Mouse (Mus musculus): ENCODE data around the gene Akain1. TPM values are rescaled to one million over a fixed set of nuclear protein-coding genes. Genes with fewer than 3 reads are reported as not detected.
A peak's percentile ranks its signal among the peaks of the same experiment; 100 is the strongest.

Akain1 gene
- polyA plus RNA-seq, 1 experiment from 2014 or later, result 2.8 TPM

DNA sequence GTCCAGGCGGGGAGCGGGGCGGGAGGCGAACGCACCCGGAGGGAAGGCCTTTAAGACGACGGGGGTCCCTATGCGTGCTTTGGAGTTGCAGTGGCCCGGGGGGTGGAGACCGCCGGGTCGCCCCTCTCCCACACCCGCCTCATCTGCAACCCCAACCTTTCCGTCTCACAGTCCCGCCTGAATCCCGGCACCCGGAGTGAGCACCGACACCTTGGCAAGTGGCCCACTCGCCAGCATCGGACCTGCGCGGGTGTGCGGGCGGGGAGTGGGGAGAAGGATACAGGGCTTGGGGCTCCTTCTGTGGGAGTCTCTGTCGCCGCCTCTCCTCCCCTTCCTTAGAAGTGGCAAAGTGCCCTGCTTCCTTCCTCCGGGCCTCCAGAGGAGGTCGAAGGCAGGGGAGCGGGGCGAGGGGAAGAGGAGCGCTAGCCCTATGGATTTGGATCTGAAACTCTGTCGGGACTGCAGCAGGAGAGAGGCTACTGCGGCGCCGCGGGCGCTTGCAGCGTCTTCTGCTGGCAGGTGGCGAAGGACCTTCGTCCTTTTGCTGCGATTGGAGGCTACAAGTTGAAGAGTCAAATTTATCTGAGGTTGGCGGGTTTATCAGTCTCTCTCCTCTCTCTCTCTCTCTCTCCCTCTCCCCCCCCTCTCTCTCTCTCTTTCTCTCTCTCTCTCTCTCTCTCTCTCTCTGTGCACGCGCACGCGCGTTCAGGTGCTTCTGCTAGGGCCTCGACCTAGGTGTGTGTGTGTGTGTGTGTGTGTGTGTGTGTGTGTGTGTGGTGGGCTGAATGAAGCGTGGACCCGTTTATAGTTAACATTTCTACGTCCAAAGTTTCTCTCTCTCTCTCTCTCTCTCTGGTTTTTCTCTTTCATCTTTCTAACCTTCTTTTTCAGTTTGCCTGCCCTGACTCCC is 700 bp downstream of the Akain1 start:
- ATAC-seq (ENCODE audit: low FRiP score), result peak; percentile 71
- under 1% methylated on average over 52 of the region's 52 CpGs for WGBS
- Histone ChIP-seq H3K36me3 (no peaks in the 10 kb centered on the region), H3K4me3 (replicated peaks) (peak overlapping the region; percentile 62), H3K4me2 (peak overlapping the region; percentile 95), H3K27me3 (replicated peaks) (peaks cover 33% of the 10 kb centered on the region), H3K27ac (replicated peaks) (no peak overlapping the region), H3K9me3 (replicated peaks) (no peaks in the 10 kb centered on the region), H3K9ac (replicated peaks) (peak overlapping the region; percentile 56), H3K4me1 (peaks cover 26% of the 10 kb centered on the region)

DNA sequence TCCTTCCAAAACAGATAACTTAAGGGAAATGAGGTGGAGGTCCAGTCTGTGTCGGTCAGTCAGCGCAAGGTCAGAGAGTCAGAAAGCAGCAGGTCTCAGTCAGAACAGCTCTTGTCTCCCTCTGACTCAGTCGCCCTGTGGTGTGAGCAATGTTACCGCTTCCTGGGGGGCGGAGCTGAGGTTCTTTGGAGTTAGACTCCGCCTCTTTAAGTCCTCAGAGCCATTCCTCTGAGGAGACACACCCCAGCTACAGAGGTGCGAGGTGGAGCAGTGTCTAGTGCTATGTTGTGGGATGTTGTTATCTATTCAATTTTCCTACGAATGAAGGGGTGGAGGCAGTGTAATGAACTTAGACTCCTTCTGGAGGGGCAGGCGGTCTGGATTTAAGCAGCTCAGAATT is 1.9 kb downstream of the Akain1 start:
- peaks cover 23% of the 10 kb centered on the region for H3K4me1 ChIP-seq
- H3K9ac ChIP-seq (replicated peaks), result no peak overlapping the region
- no peaks in the 10 kb centered on the region for H3K36me3 ChIP-seq
- no peak overlapping the region for H3K4me2 ChIP-seq
- no peak overlapping the region for H3K27ac ChIP-seq (replicated peaks)
- peaks cover 33% of the 10 kb centered on the region for H3K27me3 ChIP-seq (replicated peaks)
- ATAC-seq (ENCODE audit: low FRiP score), result no peak
- H3K4me3 ChIP-seq (replicated peaks), result no peak overlapping the region
- no peaks in the 10 kb centered on the region for H3K9me3 ChIP-seq (replicated peaks)
- WGBS, result 15% methylated on average over 9 of the region's 9 CpGs

GRCm38 (mm10) chr17:69448679-69449078 is 9.6 kb downstream of the Akain1 start:
- Histone ChIP-seq H3K4me3 (replicated peaks) (no peak overlapping the region), H3K9ac (replicated peaks) (no peak overlapping the region), H3K36me3 (no peaks in the 10 kb centered on the region), H3K4me1 (no peaks in the 10 kb centered on the region), H3K27me3 (replicated peaks) (no peaks in the 10 kb centered on the region), H3K4me2 (no peak overlapping the region), H3K27ac (replicated peaks) (no peak overlapping the region), H3K9me3 (replicated peaks) (no peaks in the 10 kb centered on the region)
- no peak for ATAC-seq (ENCODE audit: low FRiP score)

GRCm38 (mm10) chr17:69461680-69462079 is 22.6 kb downstream of the Akain1 start:
- Histone ChIP-seq H3K4me1 (no peaks in the 10 kb centered on the region), H3K9ac (replicated peaks) (no peak overlapping the region), H3K9me3 (replicated peaks) (no peaks in the 10 kb centered on the region), H3K27me3 (replicated peaks) (no peaks in the 10 kb centered on the region), H3K4me3 (replicated peaks) (no peak overlapping the region), H3K4me2 (no peak overlapping the region), H3K27ac (replicated peaks) (no peak overlapping the region), H3K36me3 (no peaks in the 10 kb centered on the region)
- no peak for ATAC-seq (ENCODE audit: low FRiP score)
- WGBS, result 94% methylated on average over 7 of the region's 7 CpGs

- Histone ChIP-seq H3K27me3 (replicated peaks) (no peaks in the 10 kb centered on the region), H3K9ac (replicated peaks) (no peak overlapping the region), H3K4me1 (no peaks in the 10 kb centered on the region), H3K4me2 (no peak overlapping the region), H3K36me3 (no peaks in the 10 kb centered on the region), H3K4me3 (replicated peaks) (no peak overlapping the region), H3K9me3 (replicated peaks) (no peaks in the 10 kb centered on the region), H3K27ac (replicated peaks) (no peak overlapping the region)
- ATAC-seq (ENCODE audit: low FRiP score), result no peak
- WGBS, result 61% methylated on average over 3 of the region's 3 CpGs
These were observed 23.9 kb downstream of the Akain1 start for GRCm38 (mm10) chr17:69463037-69463436.

- WGBS, result 51% methylated on average over 10 of the region's 10 CpGs
- no peak for ATAC-seq (ENCODE audit: low FRiP score)
- no peaks in the 10 kb centered on the region for H3K27me3 ChIP-seq (replicated peaks)
- no peak overlapping the region for H3K4me3 ChIP-seq (replicated peaks)
- no peaks in the 10 kb centered on the region for H3K9me3 ChIP-seq (replicated peaks)
- H3K4me1 ChIP-seq, result peaks cover 6% of the 10 kb centered on the region
- H3K4me2 ChIP-seq, result no peak overlapping the region
- H3K9ac ChIP-seq (replicated peaks), result no peak overlapping the region
- H3K27ac ChIP-seq (replicated peaks), result no peak overlapping the region
- H3K36me3 ChIP-seq, result no peaks in the 10 kb centered on the region
These were observed 32.0 kb downstream of the Akain1 start for GRCm38 (mm10) chr17:69471171-69471570.

DNA sequence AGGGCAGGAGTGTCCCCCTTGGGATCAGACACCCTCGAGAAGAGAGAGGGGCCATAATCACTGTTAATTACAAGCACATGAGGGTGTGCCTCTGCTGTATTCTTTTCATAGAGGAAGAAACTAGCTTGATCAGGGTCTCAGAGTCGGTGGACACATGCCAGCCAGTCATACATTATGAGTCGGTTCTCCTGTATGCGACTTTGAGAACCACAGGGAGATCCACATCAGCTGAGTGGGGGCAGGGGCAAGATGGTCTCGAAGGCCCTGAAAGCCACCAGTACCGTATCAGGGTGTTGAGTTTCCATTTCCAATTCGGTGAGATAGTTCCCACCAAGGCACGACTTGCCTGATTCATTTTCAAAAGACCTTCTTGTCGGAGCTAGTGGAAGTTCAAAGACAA is 33.3 kb downstream of the Akain1 start:
- no peaks in the 10 kb centered on the region for H3K36me3 ChIP-seq
- H3K4me3 ChIP-seq (replicated peaks), result no peak overlapping the region
- no peak overlapping the region for H3K4me2 ChIP-seq
- no peak overlapping the region for H3K27ac ChIP-seq (replicated peaks)
- WGBS, result 75% methylated on average over 9 of the region's 9 CpGs
- H3K4me1 ChIP-seq, result peaks cover 10% of the 10 kb centered on the region
- H3K9ac ChIP-seq (replicated peaks), result no peak overlapping the region
- no peaks in the 10 kb centered on the region for H3K27me3 ChIP-seq (replicated peaks)
- no peaks in the 10 kb centered on the region for H3K9me3 ChIP-seq (replicated peaks)
- no peak for ATAC-seq (ENCODE audit: low FRiP score)

DNA sequence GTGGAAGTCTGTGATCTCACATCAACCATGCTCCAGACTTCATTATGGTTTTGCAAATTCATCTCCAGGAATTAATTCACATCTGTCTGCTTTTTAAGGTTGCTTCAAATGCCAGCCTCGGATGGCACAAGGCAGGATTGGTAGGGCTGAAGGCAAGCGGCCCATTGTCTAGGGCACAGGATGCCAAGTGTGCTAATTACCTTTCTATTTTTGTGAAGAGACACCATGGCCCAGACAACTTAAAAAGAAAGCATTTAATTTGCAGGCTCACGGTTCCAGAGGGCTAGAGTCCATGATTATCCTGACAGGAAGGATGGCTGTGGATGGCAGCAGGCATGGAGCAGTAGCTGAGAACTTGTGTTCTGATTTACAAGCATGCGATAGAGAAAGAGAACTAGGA is 35.0 kb downstream of the Akain1 start:
- 78% methylated on average over 4 of the region's 4 CpGs for WGBS
- no peaks in the 10 kb centered on the region for H3K9me3 ChIP-seq (replicated peaks)
- no peaks in the 10 kb centered on the region for H3K27me3 ChIP-seq (replicated peaks)
- no peak overlapping the region for H3K4me2 ChIP-seq
- no peak overlapping the region for H3K9ac ChIP-seq (replicated peaks)
- H3K36me3 ChIP-seq, result no peaks in the 10 kb centered on the region
- no peak for ATAC-seq (ENCODE audit: low FRiP score)
- peaks cover 10% of the 10 kb centered on the region for H3K4me1 ChIP-seq
- H3K4me3 ChIP-seq (replicated peaks), result no peak overlapping the region
- no peak overlapping the region for H3K27ac ChIP-seq (replicated peaks)

GRCm38 (mm10) chr17:69475423-69475822 is 36.3 kb downstream of the Akain1 start:
- H3K4me1 ChIP-seq, result peaks cover 10% of the 10 kb centered on the region
- under 1% methylated on average over 20 of the region's 20 CpGs for WGBS
- peak; percentile 75 for ATAC-seq (ENCODE audit: low FRiP score)
- H3K36me3 ChIP-seq, result no peaks in the 10 kb centered on the region
- peak overlapping the region; percentile 47 for H3K9ac ChIP-seq (replicated peaks)
- no peaks in the 10 kb centered on the region for H3K9me3 ChIP-seq (replicated peaks)
- H3K4me3 ChIP-seq (replicated peaks), result peak overlapping the region; percentile 41
- H3K27ac ChIP-seq (replicated peaks), result no peak overlapping the region
- peak overlapping the region; percentile 68 for H3K4me2 ChIP-seq
- H3K27me3 ChIP-seq (replicated peaks), result no peaks in the 10 kb centered on the region

DNA sequence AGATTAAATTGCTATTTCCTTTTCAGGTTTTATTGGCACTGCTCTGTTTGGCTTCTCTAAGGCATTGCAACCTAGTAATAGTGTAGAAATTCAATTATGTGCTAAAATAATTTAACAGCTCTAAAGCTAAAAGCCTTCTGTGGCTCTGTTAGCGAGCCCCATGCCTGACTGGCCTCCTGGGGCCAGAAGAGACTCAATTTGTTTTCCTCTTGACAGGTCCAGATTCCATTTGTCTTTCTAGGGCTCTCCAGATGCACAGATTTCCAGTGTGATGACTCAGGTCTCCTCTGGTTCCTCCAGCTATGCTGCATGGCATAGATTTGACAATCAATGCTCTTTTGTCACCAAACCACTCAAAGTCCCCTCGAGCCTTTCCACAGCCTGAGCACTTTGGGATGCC is 38.4 kb downstream of the Akain1 start:
- Histone ChIP-seq H3K9ac (replicated peaks) (no peak overlapping the region), H3K4me2 (no peak overlapping the region), H3K4me1 (peaks cover 10% of the 10 kb centered on the region), H3K27me3 (replicated peaks) (no peaks in the 10 kb centered on the region), H3K27ac (replicated peaks) (no peak overlapping the region), H3K36me3 (no peaks in the 10 kb centered on the region), H3K4me3 (replicated peaks) (no peak overlapping the region), H3K9me3 (replicated peaks) (no peaks in the 10 kb centered on the region)
- ATAC-seq (ENCODE audit: low FRiP score), result no peak
- 21% methylated on average over 2 of the region's 2 CpGs for WGBS

DNA sequence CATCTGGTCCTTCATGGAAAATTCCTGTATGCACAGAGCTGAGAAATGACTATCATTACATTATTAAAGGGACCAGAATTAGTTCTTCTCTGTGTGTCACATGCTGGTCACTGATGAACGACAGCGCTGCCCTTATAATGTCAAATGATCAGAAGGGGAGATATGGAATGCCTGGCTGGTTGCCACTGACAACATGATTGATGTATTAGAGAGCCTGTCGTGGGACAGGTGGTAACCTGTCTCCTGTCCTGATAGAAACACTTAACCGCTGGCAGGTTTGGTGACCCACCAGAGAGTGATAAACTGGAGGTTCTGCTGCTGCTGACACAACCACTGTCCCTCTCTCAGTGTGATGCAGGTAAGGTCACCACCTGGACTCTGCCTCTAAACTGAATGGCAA is 40.1 kb downstream of the Akain1 start:
- Histone ChIP-seq H3K27me3 (replicated peaks) (no peaks in the 10 kb centered on the region), H3K9me3 (replicated peaks) (no peaks in the 10 kb centered on the region), H3K9ac (replicated peaks) (no peak overlapping the region), H3K36me3 (no peaks in the 10 kb centered on the region), H3K4me3 (replicated peaks) (no peak overlapping the region), H3K4me2 (no peak overlapping the region), H3K27ac (replicated peaks) (no peak overlapping the region), H3K4me1 (peaks cover 10% of the 10 kb centered on the region)
- WGBS, result 72% methylated on average over 4 of the region's 4 CpGs
- ATAC-seq (ENCODE audit: low FRiP score), result no peak

DNA sequence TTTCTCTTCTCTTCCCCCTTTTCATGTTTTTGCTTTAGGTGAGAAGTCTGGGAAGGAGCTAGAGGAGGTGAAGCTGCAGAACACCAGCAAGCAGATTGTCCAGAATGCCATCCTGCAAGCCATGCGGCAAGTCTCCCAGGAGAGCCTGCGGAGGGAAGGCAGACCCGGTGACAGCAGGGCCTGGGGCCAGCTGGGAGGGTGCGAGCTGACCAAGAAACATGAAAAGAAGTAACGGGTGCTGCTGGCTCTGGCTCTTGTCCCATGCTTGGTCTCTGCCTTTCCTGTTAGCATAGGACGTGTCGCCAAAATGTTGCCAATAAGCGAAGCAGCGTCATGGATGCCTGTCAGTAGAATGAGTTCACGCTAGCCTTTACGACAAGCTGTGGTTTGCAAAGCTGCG is 48.0 kb downstream of the Akain1 start:
- H3K4me2 ChIP-seq, result no peak overlapping the region
- no peaks in the 10 kb centered on the region for H3K27me3 ChIP-seq (replicated peaks)
- H3K4me3 ChIP-seq (replicated peaks), result no peak overlapping the region
- H3K36me3 ChIP-seq, result no peaks in the 10 kb centered on the region
- WGBS, result 89% methylated on average over 12 of the region's 12 CpGs
- no peak for ATAC-seq (ENCODE audit: low FRiP score)
- H3K27ac ChIP-seq (replicated peaks), result no peak overlapping the region
- no peaks in the 10 kb centered on the region for H3K9me3 ChIP-seq (replicated peaks)
- H3K9ac ChIP-seq (replicated peaks), result no peak overlapping the region
- H3K4me1 ChIP-seq, result no peaks in the 10 kb centered on the region
